Mouse (Mus musculus): ENCODE measurements around the gene Atad1.

DNA sequence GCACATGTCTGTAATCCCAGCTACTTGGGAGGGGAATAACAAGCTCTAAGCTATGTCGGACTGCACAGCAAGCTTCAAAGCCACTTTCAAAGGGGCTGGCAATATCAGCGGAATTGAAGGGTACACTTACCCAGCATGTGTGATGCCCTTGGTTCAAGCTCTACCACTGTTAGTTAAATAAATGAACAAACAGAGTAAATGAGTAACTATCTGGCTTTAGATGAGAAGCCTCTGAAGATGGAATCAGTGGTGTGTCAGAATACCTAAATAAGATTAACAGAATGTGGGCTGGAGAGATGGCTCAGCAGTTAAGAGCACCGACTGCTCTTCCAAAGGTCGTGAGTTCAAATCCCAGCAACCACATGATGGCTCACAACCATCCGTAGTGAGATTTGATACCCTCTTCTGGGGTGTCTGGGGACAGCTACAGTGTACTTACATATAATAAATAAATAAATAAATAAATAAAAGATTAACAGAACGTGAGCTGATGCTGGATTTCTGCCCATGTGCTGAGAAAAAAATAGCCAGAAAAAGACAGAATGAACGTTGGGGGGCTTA, 110.9 kb downstream of the Atad1 start:
- TF ChIP-seq CTCF (IDR thresholded peaks at IDR 0.05; ENCODE audit: borderline replicate concordance, extremely low read depth, insufficient read depth, insufficient read length) (no peak), POLR2A (IDR thresholded peaks at IDR 0.05; ENCODE audit: borderline replicate concordance, extremely low read depth, insufficient read depth, insufficient read length, poor library complexity, severe bottlenecking) (no peak)
